8 mouse cellular contexts compared by ENCODE assay signal in the genomic region with DNA sequence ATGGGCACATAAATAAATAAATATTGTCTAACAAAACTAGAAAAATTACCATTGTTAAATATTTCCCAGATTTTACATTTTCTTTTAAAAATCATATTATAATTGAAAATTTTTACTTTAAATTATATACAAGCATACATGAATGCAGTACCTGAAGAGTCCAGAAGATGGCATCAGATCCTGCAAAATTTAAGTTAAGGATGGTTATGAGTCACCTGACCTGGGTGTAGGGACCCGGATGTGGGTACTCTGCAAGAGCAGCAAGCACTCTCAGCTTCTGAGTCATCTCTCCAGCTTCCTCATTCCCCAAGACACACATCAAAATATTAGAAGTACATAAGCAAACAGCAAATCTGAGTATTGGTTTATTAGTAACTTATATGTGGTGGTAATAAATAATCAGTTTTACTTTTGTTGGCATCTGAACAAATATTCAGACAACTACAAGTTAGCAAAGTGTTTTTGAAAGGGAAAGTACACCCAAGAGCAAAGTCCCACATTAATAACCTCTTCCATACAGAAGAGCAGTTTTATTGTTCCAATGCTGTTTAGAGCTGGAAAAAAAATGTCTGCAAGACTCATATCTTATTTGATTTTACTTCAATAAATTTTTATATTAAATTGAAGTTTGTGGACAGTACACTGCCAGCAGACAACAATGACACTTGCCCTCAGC. TPM values are rescaled to one million over a fixed set of nuclear protein-coding genes. Genes with fewer than 3 reads are reported as not detected.
A peak's percentile ranks its signal among the peaks of the same experiment; 100 is the strongest.
DNase-seq lines count a peak whose midpoint lies in the region; ATAC-seq and TF ChIP-seq lines count a peak whose summit lies in the region.

No protein-coding gene starts in this region.

- no peak overlapping the region for H3K27ac ChIP-seq in heart, postnatal 0 days (ENCODE audit: low read depth)
- H3K27ac ChIP-seq in heart, embryonic 12.5 days (ENCODE audit: poor library complexity, severe bottlenecking) = no peak overlapping the region

- H3K4me2 ChIP-seq in heart, postnatal 0 days (ENCODE audit: low read depth, low read length) = no peak overlapping the region
- no peak overlapping the region for H3K4me2 ChIP-seq in heart, embryonic 12.5 days

- 62% methylated on average over 1 of the region's 1 CpGs for WGBS in heart, postnatal 0 days
- 42% methylated on average over 1 of the region's 1 CpGs for WGBS in heart, embryonic 12.5 days

- peaks cover 5% of the 10 kb centered on the region; the same call in 1 of the 2 replicates for H3K4me1 ChIP-seq in heart, postnatal 0 days (ENCODE audit: control insufficient read depth, insufficient read depth)
- H3K4me1 ChIP-seq in heart, embryonic 12.5 days (replicated peaks) = peaks cover 11% of the 10 kb centered on the region

- H3K9me3 ChIP-seq in heart, postnatal 0 days (replicated peaks; ENCODE audit: control insufficient read depth, low read length) = no peaks in the 10 kb centered on the region
- no peaks in the 10 kb centered on the region for H3K9me3 ChIP-seq in heart, embryonic 12.5 days (replicated peaks)

- H3K79me2 ChIP-seq in C2C12 (ENCODE audit: control insufficient read depth, insufficient read depth) = no peaks in the 10 kb centered on the region

- TF ChIP-seq CTCF in heart, postnatal 0 days (IDR thresholded peaks at IDR 0.05; ENCODE audit: low read depth) = peak; percentile 24
- TF ChIP-seq CTCF in C2C12 (IDR thresholded peaks at IDR 0.05; ENCODE audit: control insufficient read depth, insufficient read depth, insufficient read length) = no peak

- TF ChIP-seq EP300 in heart, postnatal 0 days (IDR thresholded peaks at IDR 0.05; ENCODE audit: low read depth) = no peak

- no peak overlapping the region for H3K9ac ChIP-seq in heart, postnatal 0 days (replicated peaks; ENCODE audit: low read depth, low read length)
- H3K9ac ChIP-seq in heart, embryonic 12.5 days = no peak overlapping the region

- no peaks in the 10 kb centered on the region for H3K36me3 ChIP-seq in heart, postnatal 0 days (replicated peaks; ENCODE audit: control insufficient read depth, insufficient read depth, low read length)
- H3K36me3 ChIP-seq in heart, embryonic 12.5 days = peaks cover 5% of the 10 kb centered on the region; the same call in 1 of the 2 replicates
- no peaks in the 10 kb centered on the region for H3K36me3 ChIP-seq in C2C12 (ENCODE audit: control insufficient read depth, insufficient read depth)

- no peaks in the 10 kb centered on the region for H3K27me3 ChIP-seq in heart, postnatal 0 days (ENCODE audit: control insufficient read depth, insufficient read depth, low read length)
- no peaks in the 10 kb centered on the region for H3K27me3 ChIP-seq in heart, embryonic 12.5 days (replicated peaks)
- H3K27me3 ChIP-seq in C2C12 (ENCODE audit: control insufficient read depth, insufficient read depth, insufficient read length) = no peaks in the 10 kb centered on the region

- DNase-seq in heart, postnatal 0 days (ENCODE audit: low spot score) = no peak
- peak; percentile 15 for DNase-seq in brain, adult 2 months (ENCODE audit: low read depth, low spot score)
- peak; percentile 6 for DNase-seq in mesoderm, embryonic 11.5 days (ENCODE audit: low read depth, low spot score)
- DNase-seq in urinary bladder, adult 2 months (ENCODE audit: low spot score) = no peak
- DNase-seq in layer of hippocampus, adult 11-12 months (ENCODE audit: low spot score) = no peak
- no peak for DNase-seq in gastrocnemius, postnatal 25 days

- no peak overlapping the region for H3K4me3 ChIP-seq in heart, postnatal 0 days (ENCODE audit: low read depth, low read length)
- no peak overlapping the region for H3K4me3 ChIP-seq in heart, embryonic 12.5 days
- no peak overlapping the region for H3K4me3 ChIP-seq in C2C12 (ENCODE audit: insufficient read depth, poor library complexity, severe bottlenecking)

- H3ac ChIP-seq in C2C12 (ENCODE audit: control insufficient read depth, insufficient read length, low read depth) = no peak overlapping the region

- H3K79me3 ChIP-seq in C2C12 (ENCODE audit: low read depth) = no peaks in the 10 kb centered on the region

- ATAC-seq in heart, postnatal 0 days (ENCODE audit: insufficient read depth, low read depth) = no peak
- ATAC-seq in heart, embryonic 12.5 days (ENCODE audit: insufficient number of reproducible peaks, low FRiP score) = no peak

TF ChIP-seq in C2C12, 6 proteins besides CTCF, POLR2A, EP300 and RAD21:
- TF ChIP-seq FOSL1 (IDR thresholded peaks at IDR 0.05; ENCODE audit: insufficient read depth, low read length, poor library complexity, severe bottlenecking) = no peak
- peak; percentile 87 for TF ChIP-seq USF1 (IDR thresholded peaks at IDR 0.05; ENCODE audit: low read depth)
- TF ChIP-seq MAX (IDR thresholded peaks at IDR 0.05) = no peak

RNA-seq across cellular contexts. Expression of gene Il15, which starts 51.6 kb away (rescaled TPM):
- 18.7 and 26.4 TPM in 2 replicates for total RNA-seq in heart, postnatal 0 days (2014; rRNA removed; ENCODE audit: low replicate concordance)
- polyA plus RNA-seq in heart, postnatal 0 days (2015; fragmentation: Nextera tagmentation; extraction: Ambion mirVana) = 17.7 and 22.7 TPM in 2 replicates
- polyA plus RNA-seq in heart, embryonic 12.5 days (2016; fragmentation: Nextera tagmentation; extraction: Ambion mirVana) = 19.9 and 23.7 TPM in 2 replicates
- not detected for polyA plus RNA-seq in C2C12 (2012; fragmentation: generic; extraction: Trizol)
- 14.2 and 17.1 TPM in 2 replicates for polyA plus RNA-seq in urinary bladder, adult 2 months (2012; rRNA removed)
- total RNA-seq in gastrocnemius, postnatal 25 days (2021) = 1 to 10 TPM; 3.1 to 4.6 TPM

Comparison
In these comparisons a context has a peak if more than half of its experiments do, and no peak if none do; other contexts are left out.
1. DNase-seq: peak in brain, adult 2 months (single experiment) and mesoderm, embryonic 11.5 days (single experiment); none in heart, postnatal 0 days (single experiment), urinary bladder, adult 2 months (single experiment), layer of hippocampus, adult 11-12 months (single experiment) and gastrocnemius, postnatal 25 days (single experiment).
2. RNA of gene Il15, which starts 51.6 kb away (polyA plus RNA-seq): 19.9 to 23.7 TPM in heart, embryonic 12.5 days, 17.7 to 22.7 TPM in heart, postnatal 0 days and 14.2 to 17.1 TPM in urinary bladder, adult 2 months; not detected in C2C12 (single experiment); every median in the first group is over 10 times any median in the second.